In genomic region chr10:126919067-126919466, GRCm38 (mm10) we compare ENCODE assay signal across 7 mouse cellular contexts. TPM values are rescaled to one million over a fixed set of nuclear protein-coding genes. Genes with fewer than 3 reads are reported as not detected.
DNase-seq lines count a peak whose midpoint lies in the region; ATAC-seq lines count a peak whose summit lies in the region.

No protein-coding gene starts in this region.

- H3K27me3 ChIP-seq in limb, embryonic 10.5 days (ENCODE audit: low read depth, poor library complexity, severe bottlenecking), result no peaks in the 10 kb centered on the region
- no peaks in the 10 kb centered on the region for H3K27me3 ChIP-seq in midbrain, embryonic 14.5 days (ENCODE audit: control insufficient read depth, insufficient read depth, low read length)

- no peak overlapping the region for H3K9ac ChIP-seq in midbrain, embryonic 14.5 days (replicated peaks; ENCODE audit: low read length)

- no peak overlapping the region for H3K4me3 ChIP-seq in limb, embryonic 10.5 days
- no peak overlapping the region for H3K4me3 ChIP-seq in midbrain, embryonic 14.5 days (replicated peaks; ENCODE audit: low read depth, low read length)

- no peaks in the 10 kb centered on the region for H3K4me1 ChIP-seq in limb, embryonic 10.5 days
- H3K4me1 ChIP-seq in midbrain, embryonic 14.5 days (ENCODE audit: control insufficient read depth, insufficient read depth, low read length), result no peaks in the 10 kb centered on the region

- DNase-seq in adrenal gland, postnatal 10 days, result peak; percentile 96
- DNase-seq in embryo, embryonic 9.5 days (ENCODE audit: extremely low spot score), result peak; percentile 93
- DNase-seq in kidney, adult 18-20 months, result peak; percentile 93
- peak; percentile 98 for DNase-seq in limb, embryonic 10.5 days (ENCODE audit: low spot score)
- peak; percentile 97 for DNase-seq in midbrain, embryonic 14.5 days
- DNase-seq in spleen, adult 18-20 months, result peak; percentile 79 to 94

- H3K4me2 ChIP-seq in midbrain, embryonic 14.5 days (ENCODE audit: low read length), result no peak overlapping the region

- peak; percentile 100 for ATAC-seq in granulocyte monocyte progenitor cell, adult 5-6 weeks (replicated peaks; ENCODE audit: poor library complexity, severe bottlenecking)
- peak; percentile 80; the same call in 1 of the 2 replicates for ATAC-seq in midbrain, embryonic 14.5 days (ENCODE audit: low FRiP score, low TSS enrichment)

- no peak overlapping the region for H3K27ac ChIP-seq in limb, embryonic 10.5 days
- no peak overlapping the region for H3K27ac ChIP-seq in midbrain, embryonic 14.5 days (replicated peaks; ENCODE audit: low read depth, low read length)

- H3K36me3 ChIP-seq in limb, embryonic 10.5 days, result no peaks in the 10 kb centered on the region
- H3K36me3 ChIP-seq in midbrain, embryonic 14.5 days (ENCODE audit: control insufficient read depth, insufficient read depth, low read length), result no peaks in the 10 kb centered on the region

- no peaks in the 10 kb centered on the region; the same call in 1 of the 2 replicates for H3K9me3 ChIP-seq in limb, embryonic 10.5 days (replicated peaks)
- H3K9me3 ChIP-seq in midbrain, embryonic 14.5 days (ENCODE audit: control insufficient read depth, low read length), result no peaks in the 10 kb centered on the region

- WGBS in limb, embryonic 10.5 days, result 9% methylated on average over 9 of the region's 9 CpGs
- 1% methylated on average over 9 of the region's 9 CpGs for WGBS in midbrain, embryonic 14.5 days

RNA-seq across cellular contexts. Expression of gene Atp23, which starts 17.9 kb away (rescaled TPM):
- 10 to 100 TPM in 1 of 2 experiments, 1 to 10 TPM in 1; 7.4 to 11.3 TPM for total RNA-seq in adrenal gland, postnatal 10 days (2021)
- total RNA-seq in granulocyte monocyte progenitor cell, adult 5-6 weeks (2014; fragmentation: Nextera tagmentation), result 19.0 and 20.2 TPM in 2 replicates
- 12.8 and 15.7 TPM in 2 replicates for total RNA-seq in granulocyte monocyte progenitor cell, adult 5-6 weeks (2017)
- 19.3 and 23.6 TPM in 2 replicates for polyA plus RNA-seq in limb, embryonic 10.5 days (2016; fragmentation: Nextera tagmentation; extraction: Ambion mirVana)
- 13.6 and 14.1 TPM in 2 replicates for polyA plus RNA-seq in midbrain, embryonic 14.5 days (2014; fragmentation: Nextera tagmentation; extraction: Ambion mirVana)

RNA-seq across cellular contexts. Expression of gene Ctdsp2, which starts 59.5 kb away (rescaled TPM):
- total RNA-seq in adrenal gland, postnatal 10 days (2021), result 100 to 1,000 TPM; 137 to 168 TPM
- 53.4 and 62.9 TPM in 2 replicates for total RNA-seq in granulocyte monocyte progenitor cell, adult 5-6 weeks (2014; fragmentation: Nextera tagmentation)
- total RNA-seq in granulocyte monocyte progenitor cell, adult 5-6 weeks (2017), result 21.2 and 21.5 TPM in 2 replicates
- polyA plus RNA-seq in limb, embryonic 10.5 days (2016; fragmentation: Nextera tagmentation; extraction: Ambion mirVana), result 45.9 and 59.0 TPM in 2 replicates
- polyA plus RNA-seq in midbrain, embryonic 14.5 days (2014; fragmentation: Nextera tagmentation; extraction: Ambion mirVana), result 19.1 and 26.2 TPM in 2 replicates
